Mouse (Mus musculus) thymus, adult 2 months (tissue): ENCODE data around the gene Pram1.

Experiments
- CTCF ChIP-seq: fragments of 200-500 bp; IDR thresholded peaks from 2 replicates; pipeline ENCODE4 v1.5.1; 2012; ENCODE audit warnings: mild to moderate bottlenecking, control low read depth, low read length, moderate library complexity, borderline replicate concordance; ENCODE audit not compliant: control insufficient read depth, poor library complexity, insufficient read depth; ENCODE audit errors: extremely low read depth
- POLR2A ChIP-seq: fragments of 200-500 bp; IDR thresholded peaks from 2 replicates; pipeline ENCODE4 v1.6.1; 2012; ENCODE audit warnings: mild to moderate bottlenecking, low read length, control low read depth, moderate library complexity; ENCODE audit not compliant: control insufficient read depth, poor library complexity, insufficient read depth; ENCODE audit errors: extremely low read depth

DNA sequence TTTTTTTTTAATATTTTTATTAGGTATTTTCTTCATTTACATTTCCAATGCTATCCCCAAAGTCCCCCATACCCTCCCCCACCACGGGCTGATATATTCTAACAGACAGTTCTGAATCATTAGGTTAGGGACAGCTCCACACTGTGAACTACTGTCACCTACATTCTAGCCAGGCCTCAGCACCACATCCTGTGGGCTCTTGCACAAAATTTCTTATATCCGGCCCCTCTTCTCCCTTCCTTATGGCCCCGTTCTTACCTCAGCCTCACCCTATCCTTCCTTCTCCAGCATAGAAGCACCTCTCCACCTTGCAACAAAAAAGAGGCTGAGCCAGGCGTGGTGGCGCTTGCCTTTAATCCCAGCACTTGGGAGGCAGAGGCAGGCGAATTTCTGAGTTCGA is 27.3 kb upstream of the Pram1 start:
- TF ChIP-seq CTCF (no peak), POLR2A (no peak)
